Mouse (Mus musculus) large intestine, adult 2 months (tissue): ENCODE measurements around the gene Mtcl1. TPM values are rescaled to one million over a fixed set of nuclear protein-coding genes. Genes with fewer than 3 reads are reported as not detected.

Source experiments
- DNase-seq: peaks from one replicate; pipeline ENCODE4 v3.0.0-alpha.2; 2012; ENCODE audit warnings: low read depth, low spot score
- WGBS: fragments of 180-500 bp; shearing (Covaris S2); methylation state at CpG from one replicate; pipeline ENCODE4 v1.1.7; 2018; 5-methylcytosine and 5-hydroxymethylcytosine counted together
- polyA plus RNA-seq: library from polyadenylated mRNA; depleted of rRNA; stranded (reverse); fragments of >200 nt; gene quantifications from 2 replicates; pipeline ENCODE4 v1.2.3, GENCODE M21; 2012

Mtcl1 gene
- polyA plus RNA-seq, 1 experiment = 0.88 TPM

DNA sequence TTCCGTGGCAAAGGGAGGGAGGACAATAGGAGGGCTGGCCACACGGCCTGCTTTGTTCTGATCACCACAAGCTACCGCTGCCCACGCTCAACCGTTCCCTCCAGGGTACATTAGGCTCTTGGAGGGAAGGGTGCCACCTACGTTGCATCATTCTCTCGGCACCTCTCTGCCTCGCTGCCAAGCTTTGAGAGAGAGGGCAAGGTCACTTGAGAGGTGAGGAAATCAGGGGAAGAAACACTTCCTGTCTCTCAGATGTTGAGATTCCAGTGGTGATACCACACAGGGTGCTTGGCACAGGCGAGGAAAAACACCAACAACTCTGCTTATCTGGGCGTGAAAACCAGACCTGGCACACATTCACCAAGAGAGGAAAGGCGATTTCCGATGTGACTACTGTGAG, 108.8 kb downstream of the Mtcl1 start:
- WGBS = 77% methylated on average over 12 of the region's 12 CpGs

GRCm38 (mm10) chr17:66337929-66338328, 111.6 kb downstream of the Mtcl1 start:
- WGBS = 90% methylated on average over 13 of the region's 13 CpGs
- DNase-seq = no peak

More for the DNA sequence above, 108.8 kb downstream of the Mtcl1 start:
- DNase-seq = no peak

DNA sequence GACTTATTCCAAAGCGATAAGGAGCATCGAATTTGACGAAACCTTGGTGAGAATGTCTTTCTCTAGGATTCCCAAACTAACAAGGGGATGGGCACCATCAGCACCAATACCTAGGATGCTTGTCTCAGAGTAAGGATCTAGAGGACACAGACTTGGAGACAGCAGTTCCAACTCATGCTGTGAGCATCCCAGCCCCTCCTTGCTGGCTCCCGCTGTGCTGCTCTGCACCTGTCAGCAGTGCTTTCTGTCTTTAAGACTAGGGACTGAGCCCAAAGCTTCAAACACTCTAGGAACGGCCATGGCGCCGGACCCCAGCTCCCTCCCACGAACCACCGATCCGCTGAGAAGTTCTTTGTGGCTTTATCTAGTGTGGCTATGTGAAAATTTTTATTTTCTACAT, 114.0 kb downstream of the Mtcl1 start:
- no peak for DNase-seq
- 95% methylated on average over 10 of the region's 10 CpGs for WGBS

DNA sequence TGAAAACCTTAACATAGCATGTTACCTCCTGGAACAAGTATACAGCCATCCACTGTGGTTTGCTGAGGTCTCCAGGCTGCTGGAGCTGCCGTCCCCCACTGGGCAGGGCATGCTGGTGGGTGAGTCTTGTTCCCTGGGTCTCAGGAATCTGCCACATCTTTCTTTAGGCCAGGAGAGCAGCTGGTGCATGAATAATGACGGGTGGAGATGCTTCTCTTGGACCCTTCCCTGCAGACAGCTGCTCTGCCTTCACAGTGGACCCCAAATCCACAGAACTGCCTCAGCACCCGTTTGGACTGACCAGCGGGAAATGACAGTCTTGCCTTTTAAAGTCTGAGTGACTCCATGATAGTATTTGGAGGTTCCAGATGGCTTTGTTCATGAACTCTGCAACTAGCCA, 114.7 kb downstream of the Mtcl1 start:
- no peak for DNase-seq
- 74% methylated on average over 4 of the region's 4 CpGs for WGBS

GRCm38 (mm10) chr17:66331207-66331606, 118.3 kb downstream of the Mtcl1 start:
- DNase-seq = no peak
- 34% methylated on average over 6 of the region's 6 CpGs for WGBS

GRCm38 (mm10) chr17:66326552-66327045, 123.0 kb downstream of the Mtcl1 start:
- WGBS = 91% methylated on average over 5 of the region's 5 CpGs
- no peak for DNase-seq

- 81% methylated on average over 4 of the region's 4 CpGs for WGBS
- DNase-seq = no peak
Measured at GRCm38 (mm10) chr17:66326204-66326545, 123.4 kb downstream of the Mtcl1 start.

DNA sequence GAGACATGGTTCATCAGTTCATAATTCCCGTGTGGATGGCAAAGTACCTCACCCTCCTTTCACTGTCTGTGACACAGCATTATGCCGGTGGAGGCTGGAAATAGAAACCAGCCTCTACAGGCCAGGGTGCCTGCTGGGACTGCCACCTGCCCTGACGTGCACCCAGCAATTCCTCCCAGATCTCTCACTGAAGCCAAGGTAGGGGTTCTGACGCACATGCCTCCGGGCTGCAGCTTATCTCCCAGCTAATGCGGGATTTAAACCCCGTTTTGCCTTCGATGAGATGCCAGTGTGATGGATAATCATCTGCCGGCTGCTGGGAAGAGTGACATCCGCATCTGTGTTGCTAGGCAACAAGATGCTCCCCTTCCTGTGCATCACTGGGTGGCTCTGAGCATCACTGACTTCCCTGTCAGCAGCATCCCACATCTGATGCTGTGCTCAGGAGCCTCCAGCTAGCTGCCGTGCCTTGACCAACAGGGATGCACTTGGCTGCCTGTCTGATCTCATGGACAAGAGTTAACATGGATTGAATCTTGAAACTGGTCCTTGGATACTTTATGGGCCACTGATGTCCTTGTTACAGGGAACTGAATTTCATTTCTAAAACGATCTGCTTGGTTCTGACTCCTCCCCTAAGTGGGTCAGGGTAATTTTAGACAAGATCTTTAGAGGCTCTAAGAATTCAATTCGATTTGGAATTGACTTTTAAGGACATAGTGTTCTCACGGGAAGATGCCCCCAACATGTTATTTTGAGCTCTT, 123.9 kb downstream of the Mtcl1 start:
- no peak for DNase-seq
- 69% methylated on average over 14 of the region's 14 CpGs for WGBS

DNA sequence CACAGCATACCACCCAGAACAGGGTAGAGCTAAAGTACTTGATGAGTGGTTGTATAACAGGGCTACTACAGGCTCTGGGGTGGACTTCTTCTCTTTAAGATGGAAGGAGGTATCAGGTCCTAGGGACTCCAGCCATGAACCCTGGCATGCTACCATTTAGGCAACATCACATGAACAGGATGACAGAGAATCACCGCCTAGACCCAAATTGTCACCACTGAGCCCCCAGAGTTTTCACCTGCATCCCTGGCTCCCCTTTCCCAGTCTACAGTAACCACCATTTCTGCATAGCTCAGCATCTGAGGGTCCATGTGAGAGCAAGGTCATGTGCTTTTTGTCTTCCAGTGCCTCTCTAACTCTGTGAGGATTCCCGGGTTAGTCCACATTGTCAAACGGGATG, 124.7 kb downstream of the Mtcl1 start:
- WGBS = 76% methylated on average over 3 of the region's 3 CpGs
- no peak for DNase-seq

DNA sequence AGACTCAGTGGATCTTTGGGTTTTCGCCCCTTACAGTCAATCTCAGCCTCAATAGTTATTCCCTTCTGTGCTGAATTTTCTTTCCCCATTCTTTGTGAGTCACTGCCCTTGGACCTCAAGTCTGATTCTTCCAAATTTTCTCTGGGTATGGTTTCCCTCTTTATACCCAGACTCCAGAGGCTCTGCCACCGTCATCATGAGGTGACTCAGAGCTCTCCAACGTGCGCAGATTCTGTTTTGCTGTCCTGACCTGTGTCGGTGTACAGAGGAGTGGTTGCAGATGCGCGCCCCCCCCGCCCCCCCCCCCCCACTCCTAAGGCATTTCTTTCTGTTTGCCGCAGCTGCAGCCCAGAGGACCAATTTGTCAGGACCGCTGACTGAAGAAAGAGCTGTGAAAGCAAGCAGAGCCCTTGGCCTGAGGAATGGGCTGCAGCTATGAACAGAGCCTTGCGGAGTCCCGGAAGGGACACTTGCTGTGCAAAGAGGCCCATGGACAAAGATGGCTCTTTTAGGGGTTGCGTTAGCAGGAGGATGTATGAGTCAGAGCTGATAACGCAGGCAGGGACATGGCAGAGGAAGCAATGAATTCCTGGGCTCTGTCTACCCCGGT, 126.8 kb downstream of the Mtcl1 start:
- no peak for DNase-seq

DNA sequence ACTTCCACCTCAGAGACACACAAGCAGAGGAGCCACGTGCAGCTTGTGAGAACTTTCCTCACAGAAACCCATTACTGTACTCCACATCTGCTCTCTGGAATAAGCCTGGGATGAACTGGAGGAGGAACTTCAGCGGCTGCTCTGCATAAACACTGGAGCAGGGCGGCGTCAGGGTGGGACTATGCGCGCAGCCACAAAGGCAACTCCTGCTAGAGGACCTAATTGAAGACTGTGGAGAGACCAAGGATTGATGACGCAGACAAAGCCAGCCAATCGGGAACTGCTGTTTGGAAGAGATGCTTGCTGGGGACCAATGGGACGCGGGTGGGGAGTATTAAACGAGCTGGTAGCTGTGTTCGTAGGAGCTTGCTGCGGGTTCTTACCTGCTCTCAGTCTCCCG, 127.6 kb downstream of the Mtcl1 start:
- DNase-seq = no peak
- WGBS = 64% methylated on average over 14 of the region's 14 CpGs

More for the DNA sequence above, 126.8 kb downstream of the Mtcl1 start:
- 72% methylated on average over 15 of the region's 15 CpGs for WGBS

- WGBS = 80% methylated on average over 20 of the region's 20 CpGs
- DNase-seq = no peak
Measured at GRCm38 (mm10) chr17:66320716-66321372, 128.7 kb downstream of the Mtcl1 start.

DNA sequence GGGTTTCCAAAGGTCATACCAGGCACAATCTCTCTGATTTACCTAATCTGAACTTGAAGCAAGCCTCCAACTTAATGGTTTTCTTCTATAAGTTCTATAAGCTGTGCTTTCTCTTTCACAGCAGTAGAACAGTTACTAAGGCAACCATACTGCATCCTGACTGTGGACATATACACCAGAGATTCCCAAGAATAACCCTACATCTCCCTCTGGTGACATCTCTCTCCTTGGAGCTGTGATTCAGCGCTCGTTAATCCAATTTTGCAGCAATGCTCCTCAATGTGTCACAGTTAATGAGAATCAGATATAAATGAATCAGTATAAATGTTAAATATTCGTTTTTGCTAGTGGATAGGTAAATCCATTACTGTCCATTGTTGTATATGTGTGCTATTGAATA, 131.5 kb downstream of the Mtcl1 start:
- DNase-seq = no peak
- 88% methylated on average over 3 of the region's 3 CpGs for WGBS

- 76% methylated on average over 4 of the region's 4 CpGs for WGBS
- DNase-seq = no peak
Measured at GRCm38 (mm10) chr17:66317576-66317975, 132.0 kb downstream of the Mtcl1 start.

GRCm38 (mm10) chr17:66317156-66317555, 132.4 kb downstream of the Mtcl1 start:
- no peak for DNase-seq
- WGBS = 94% methylated on average over 5 of the region's 5 CpGs

- DNase-seq = no peak
- 47% methylated on average over 10 of the region's 10 CpGs for WGBS
Measured at GRCm38 (mm10) chr17:66315451-66315850, 134.1 kb downstream of the Mtcl1 start.

DNA sequence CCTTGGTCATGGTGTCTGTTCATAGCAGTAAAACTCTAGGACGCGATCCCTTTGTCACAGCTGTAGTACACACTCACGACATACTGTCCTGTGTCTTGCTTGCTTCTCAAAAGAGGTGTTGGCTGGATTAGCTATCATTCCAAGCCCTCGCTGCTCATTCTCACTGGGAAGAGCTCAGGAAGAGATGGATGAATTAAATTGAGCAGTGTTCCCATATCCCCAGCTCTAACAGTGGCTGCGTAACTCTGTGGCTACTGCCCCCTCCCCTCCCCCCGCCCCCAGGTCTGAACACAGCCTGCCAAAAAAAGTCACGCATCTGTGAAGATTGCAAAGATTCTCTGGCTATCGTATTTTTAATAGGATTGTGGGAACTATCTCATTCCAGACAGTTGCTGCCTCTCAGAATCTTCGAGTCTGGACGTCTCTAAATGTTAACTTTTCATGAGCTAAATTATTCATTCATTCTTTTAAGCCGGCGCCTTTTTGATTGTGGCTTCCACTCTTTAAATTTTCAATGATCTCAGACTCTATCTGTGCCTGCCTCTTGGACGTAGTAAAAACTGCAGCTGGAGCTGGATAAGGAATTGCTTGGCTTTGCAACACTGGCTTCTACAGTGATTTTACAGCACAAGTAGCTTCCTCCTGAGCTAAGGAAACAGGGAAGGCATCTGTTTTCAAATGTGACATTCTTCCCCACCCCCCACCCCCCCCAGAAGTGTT, 134.8 kb downstream of the Mtcl1 start:
- 54% methylated on average over 13 of the region's 13 CpGs for WGBS
- no peak for DNase-seq

- no peak for DNase-seq
- WGBS = 89% methylated on average over 7 of the region's 7 CpGs
Measured at GRCm38 (mm10) chr17:66301906-66302305, 147.6 kb downstream of the Mtcl1 start.

GRCm38 (mm10) chr17:66301267-66301666, 148.3 kb downstream of the Mtcl1 start:
- 37% methylated on average over 4 of the region's 4 CpGs for WGBS
- DNase-seq = no peak

- WGBS = 96% methylated on average over 3 of the region's 3 CpGs
- DNase-seq = no peak
Measured at GRCm38 (mm10) chr17:66297721-66298120, 151.8 kb downstream of the Mtcl1 start.
